Mouse (Mus musculus): Measurements from ENCODE around the gene Rab3b. TPM values are rescaled to one million over a fixed set of nuclear protein-coding genes. Genes with fewer than 3 reads are reported as not detected.

The Rab3b gene
- total RNA-seq (2015) (0.82 TPM in 1 of 2 replicates, not detected in the other), total RNA-seq (2017) (0.95 TPM in 1 of 2 replicates, not detected in the other)

- peak; percentile 91 for ATAC-seq (ENCODE audit: poor library complexity, severe bottlenecking)
Measured at GRCm38 (mm10) chr4:108878963-108879822, at the start of gene Rab3b. TSS of gene Rab3b (plus strand) at chr4:108879063.

- ATAC-seq (ENCODE audit: poor library complexity, severe bottlenecking): no peak
Measured at GRCm38 (mm10) chr4:108830698-108831097, 48.2 kb upstream of the Rab3b start.

- ATAC-seq (ENCODE audit: poor library complexity, severe bottlenecking): peak; percentile 92
Measured at GRCm38 (mm10) chr4:108832916-108833827, 45.7 kb upstream of the Rab3b start, which contains the start of gene Btf3l4. TSS of gene Btf3l4 (minus strand) at chr4:108833614.

GRCm38 (mm10) chr4:108833828-108834114 lies 45.1 kb upstream of the Rab3b start:
- ATAC-seq (ENCODE audit: poor library complexity, severe bottlenecking): peak; percentile 64; the same call in 1 of the 2 replicates

GRCm38 (mm10) chr4:108834115-108834970 lies 44.5 kb upstream of the Rab3b start, which contains the start of gene Txndc12:
TSS of gene Txndc12 (plus strand) at chr4:108834601.
- ATAC-seq (ENCODE audit: poor library complexity, severe bottlenecking): peak; percentile 54

GRCm38 (mm10) chr4:108834971-108835311 lies 43.9 kb upstream of the Rab3b start:
- no peak for ATAC-seq (ENCODE audit: poor library complexity, severe bottlenecking)

- no peak for ATAC-seq (ENCODE audit: poor library complexity, severe bottlenecking)
Measured at GRCm38 (mm10) chr4:108835496-108835895, 43.4 kb upstream of the Rab3b start.

- no peak for ATAC-seq (ENCODE audit: poor library complexity, severe bottlenecking)
Measured at GRCm38 (mm10) chr4:108838031-108838430, 40.8 kb upstream of the Rab3b start.

GRCm38 (mm10) chr4:108841920-108842578 lies 36.8 kb upstream of the Rab3b start:
- ATAC-seq (ENCODE audit: poor library complexity, severe bottlenecking): no peak

- ATAC-seq (ENCODE audit: poor library complexity, severe bottlenecking): no peak
Measured at GRCm38 (mm10) chr4:108843336-108843735, 35.5 kb upstream of the Rab3b start.

GRCm38 (mm10) chr4:108845824-108846569 lies 32.9 kb upstream of the Rab3b start:
- ATAC-seq (ENCODE audit: poor library complexity, severe bottlenecking): no peak

GRCm38 (mm10) chr4:108847715-108848504 lies 31.0 kb upstream of the Rab3b start, which contains the start of gene Kti12:
TSS of gene Kti12 (plus strand) at chr4:108847785.
- peak; percentile 89 for ATAC-seq (ENCODE audit: poor library complexity, severe bottlenecking)

GRCm38 (mm10) chr4:108848505-108848848 lies 30.4 kb upstream of the Rab3b start, which contains the start of gene A730015C16Rik:
TSS of gene A730015C16Rik (minus strand) at chr4:108848619.
- ATAC-seq (ENCODE audit: poor library complexity, severe bottlenecking): peak; percentile 16

GRCm38 (mm10) chr4:108866806-108867205 lies 12.1 kb upstream of the Rab3b start:
- no peak for ATAC-seq (ENCODE audit: poor library complexity, severe bottlenecking)

GRCm38 (mm10) chr4:108869730-108870374 lies 9.0 kb upstream of the Rab3b start:
- ATAC-seq (ENCODE audit: poor library complexity, severe bottlenecking): peak; percentile 96

GRCm38 (mm10) chr4:108873746-108874145 lies 5.1 kb upstream of the Rab3b start:
- ATAC-seq (ENCODE audit: poor library complexity, severe bottlenecking): no peak

- no peak for ATAC-seq (ENCODE audit: poor library complexity, severe bottlenecking)
Measured at GRCm38 (mm10) chr4:108877901-108878300, 962 bp upstream of the Rab3b start.

GRCm38 (mm10) chr4:108883815-108884214 lies 5.0 kb downstream of the Rab3b start:
- ATAC-seq (ENCODE audit: poor library complexity, severe bottlenecking): no peak
